Mouse (Mus musculus): ENCODE measurements around the gene Ggact. TPM values are rescaled to one million over a fixed set of nuclear protein-coding genes. Genes with fewer than 3 reads are reported as not detected.

The Ggact gene
- total RNA-seq, 1 experiment, result 13.6 TPM

DNA sequence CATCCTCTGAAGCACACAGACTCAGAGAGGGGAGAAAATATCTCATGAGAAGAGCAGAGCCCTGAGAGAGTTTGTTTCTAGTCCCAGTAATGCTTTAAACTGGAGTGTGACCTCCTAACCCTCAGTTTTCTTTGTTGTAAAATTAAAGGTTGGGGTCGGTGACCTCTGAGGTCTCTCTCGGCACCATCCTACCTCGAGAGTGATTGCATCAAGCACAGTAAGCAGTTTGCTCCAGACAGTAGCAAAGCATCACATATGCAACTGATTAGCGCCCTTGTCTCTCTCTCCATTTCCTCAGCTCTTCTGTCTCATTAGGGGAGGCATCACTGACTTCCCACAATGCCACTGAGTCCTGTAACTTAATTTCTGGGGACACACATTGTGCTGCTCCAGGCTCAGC lies 77.3 kb downstream of the Ggact start:
- no peaks in the 10 kb centered on the region for H3K9me3 ChIP-seq (ENCODE audit: control insufficient read depth, insufficient read depth, low read depth, low read length)
- no peak overlapping the region for H3K4me3 ChIP-seq (ENCODE audit: insufficient read depth in 1 of 2, low read depth in 1 of 2, low read length in 2 of 2, poor library complexity in 1 of 2, severe bottlenecking in 1 of 2)
- DNase-seq (ENCODE audit: low read depth, low spot score), result no peak
- no peak overlapping the region for H3K27ac ChIP-seq (ENCODE audit: insufficient read depth, low read depth, low read length, poor library complexity, severe bottlenecking)
- H3K4me1 ChIP-seq (ENCODE audit: control insufficient read depth in 2 of 2, insufficient read depth in 2 of 2, low read length in 2 of 2, poor library complexity in 1 of 2), result no peaks in the 10 kb centered on the region
- TF ChIP-seq ZC3H11A (IDR thresholded peaks at IDR 0.05; ENCODE audit: borderline replicate concordance, low read depth, low read length) (no peak), MAFK (IDR thresholded peaks at IDR 0.05; ENCODE audit: insufficient read depth, low read depth, low read length) (no peak)
- in situ Hi-C loops (cut with MboI; ENCODE audit: low sequenced_read_pairs in 2 of 2, unreplicated experiment in 2 of 2), result no loop called here
- H3K36me3 ChIP-seq (ENCODE audit: control insufficient read depth, insufficient read depth, low read length, poor library complexity, severe bottlenecking), result no peaks in the 10 kb centered on the region
- H3K9ac ChIP-seq (ENCODE audit: insufficient read depth, low read depth, low read length, poor library complexity, severe bottlenecking), result no peak overlapping the region

GRCm38 (mm10) chr14:122835487-122836190 lies 77.9 kb downstream of the Ggact start:
- in situ Hi-C loops (cut with MboI; ENCODE audit: low sequenced_read_pairs in 2 of 2, unreplicated experiment in 2 of 2), result no loop called here
- Histone ChIP-seq H3K36me3 (ENCODE audit: control insufficient read depth, insufficient read depth, low read length, poor library complexity, severe bottlenecking) (no peaks in the 10 kb centered on the region), H3K4me1 (ENCODE audit: control insufficient read depth in 2 of 2, insufficient read depth in 2 of 2, low read length in 2 of 2, poor library complexity in 1 of 2) (no peaks in the 10 kb centered on the region), H3K27ac (ENCODE audit: insufficient read depth, low read depth, low read length, poor library complexity, severe bottlenecking) (no peak overlapping the region), H3K9ac (ENCODE audit: insufficient read depth, low read depth, low read length, poor library complexity, severe bottlenecking) (no peak overlapping the region), H3K4me3 (ENCODE audit: insufficient read depth in 1 of 2, low read depth in 1 of 2, low read length in 2 of 2, poor library complexity in 1 of 2, severe bottlenecking in 1 of 2) (no peak overlapping the region), H3K9me3 (ENCODE audit: control insufficient read depth, insufficient read depth, low read depth, low read length) (no peaks in the 10 kb centered on the region)
- no peak for TF ChIP-seq HCFC1 (IDR thresholded peaks at IDR 0.05; ENCODE audit: borderline replicate concordance, insufficient read depth, low read length)
- TF ChIP-seq ZC3H11A (IDR thresholded peaks at IDR 0.05; ENCODE audit: borderline replicate concordance, low read depth, low read length), result no peak
- no peak for TF ChIP-seq CHD2 (IDR thresholded peaks at IDR 0.05; ENCODE audit: low read depth, low read length)
- TF ChIP-seq ZNF384 (IDR thresholded peaks at IDR 0.05; ENCODE audit: low read depth, low read length), result no peak
- TF ChIP-seq MAFK (IDR thresholded peaks at IDR 0.05; ENCODE audit: insufficient read depth, low read depth, low read length), result no peak
- no peak for DNase-seq (ENCODE audit: low read depth, low spot score)

GRCm38 (mm10) chr14:122834753-122835152 lies 78.8 kb downstream of the Ggact start:
- no peak overlapping the region for H3K9ac ChIP-seq (ENCODE audit: insufficient read depth, low read depth, low read length, poor library complexity, severe bottlenecking)
- H3K9me3 ChIP-seq (ENCODE audit: control insufficient read depth, insufficient read depth, low read depth, low read length), result no peaks in the 10 kb centered on the region
- H3K27ac ChIP-seq (ENCODE audit: insufficient read depth, low read depth, low read length, poor library complexity, severe bottlenecking), result no peak overlapping the region
- in situ Hi-C loops (cut with MboI; ENCODE audit: low sequenced_read_pairs in 2 of 2, unreplicated experiment in 2 of 2), result no loop called here
- no peak for DNase-seq (ENCODE audit: low read depth, low spot score)
- TF ChIP-seq HCFC1 (IDR thresholded peaks at IDR 0.05; ENCODE audit: borderline replicate concordance, insufficient read depth, low read length) (no peak), ZC3H11A (IDR thresholded peaks at IDR 0.05; ENCODE audit: borderline replicate concordance, low read depth, low read length) (no peak), MAFK (IDR thresholded peaks at IDR 0.05; ENCODE audit: insufficient read depth, low read depth, low read length) (no peak), ZNF384 (IDR thresholded peaks at IDR 0.05; ENCODE audit: low read depth, low read length) (no peak), CHD2 (IDR thresholded peaks at IDR 0.05; ENCODE audit: low read depth, low read length) (no peak)
- no peaks in the 10 kb centered on the region for H3K4me1 ChIP-seq (ENCODE audit: control insufficient read depth in 2 of 2, insufficient read depth in 2 of 2, low read length in 2 of 2, poor library complexity in 1 of 2)
- no peak overlapping the region for H3K4me3 ChIP-seq (ENCODE audit: insufficient read depth in 1 of 2, low read depth in 1 of 2, low read length in 2 of 2, poor library complexity in 1 of 2, severe bottlenecking in 1 of 2)
- no peaks in the 10 kb centered on the region for H3K36me3 ChIP-seq (ENCODE audit: control insufficient read depth, insufficient read depth, low read length, poor library complexity, severe bottlenecking)

DNA sequence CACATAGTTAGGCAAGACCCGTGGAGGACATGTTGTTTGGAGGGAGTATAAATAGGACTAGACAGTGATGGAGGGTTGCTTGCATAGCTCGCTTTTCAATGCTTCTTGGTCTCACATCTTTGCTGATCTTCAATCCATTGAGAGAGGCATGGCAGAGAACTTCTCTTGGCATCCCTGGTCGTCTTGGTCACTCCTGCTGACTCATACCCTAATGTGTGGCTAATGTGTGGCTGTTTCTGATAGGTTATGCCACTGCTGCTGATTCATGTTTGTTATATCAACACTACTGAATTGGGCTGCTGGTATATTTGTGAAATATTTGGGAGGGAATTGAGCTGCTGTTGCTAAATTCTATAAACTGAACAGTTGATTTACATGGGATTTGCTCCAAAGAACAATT lies 79.9 kb downstream of the Ggact start:
- no peak for DNase-seq (ENCODE audit: low read depth, low spot score)
- in situ Hi-C loops (cut with MboI; ENCODE audit: low sequenced_read_pairs in 2 of 2, unreplicated experiment in 2 of 2), result no loop called here
- Histone ChIP-seq H3K4me1 (ENCODE audit: control insufficient read depth in 2 of 2, insufficient read depth in 2 of 2, low read length in 2 of 2, poor library complexity in 1 of 2) (no peaks in the 10 kb centered on the region), H3K27ac (ENCODE audit: insufficient read depth, low read depth, low read length, poor library complexity, severe bottlenecking) (no peak overlapping the region), H3K9ac (ENCODE audit: insufficient read depth, low read depth, low read length, poor library complexity, severe bottlenecking) (no peak overlapping the region), H3K36me3 (ENCODE audit: control insufficient read depth, insufficient read depth, low read length, poor library complexity, severe bottlenecking) (no peaks in the 10 kb centered on the region), H3K9me3 (ENCODE audit: control insufficient read depth, insufficient read depth, low read depth, low read length) (no peaks in the 10 kb centered on the region), H3K4me3 (ENCODE audit: insufficient read depth in 1 of 2, low read depth in 1 of 2, low read length in 2 of 2, poor library complexity in 1 of 2, severe bottlenecking in 1 of 2) (no peak overlapping the region)
- TF ChIP-seq MAFK (IDR thresholded peaks at IDR 0.05; ENCODE audit: insufficient read depth, low read depth, low read length) (no peak), ZC3H11A (IDR thresholded peaks at IDR 0.05; ENCODE audit: borderline replicate concordance, low read depth, low read length) (no peak), ZNF384 (IDR thresholded peaks at IDR 0.05; ENCODE audit: low read depth, low read length) (no peak), HCFC1 (IDR thresholded peaks at IDR 0.05; ENCODE audit: borderline replicate concordance, insufficient read depth, low read length) (no peak), CHD2 (IDR thresholded peaks at IDR 0.05; ENCODE audit: low read depth, low read length) (no peak)

DNA sequence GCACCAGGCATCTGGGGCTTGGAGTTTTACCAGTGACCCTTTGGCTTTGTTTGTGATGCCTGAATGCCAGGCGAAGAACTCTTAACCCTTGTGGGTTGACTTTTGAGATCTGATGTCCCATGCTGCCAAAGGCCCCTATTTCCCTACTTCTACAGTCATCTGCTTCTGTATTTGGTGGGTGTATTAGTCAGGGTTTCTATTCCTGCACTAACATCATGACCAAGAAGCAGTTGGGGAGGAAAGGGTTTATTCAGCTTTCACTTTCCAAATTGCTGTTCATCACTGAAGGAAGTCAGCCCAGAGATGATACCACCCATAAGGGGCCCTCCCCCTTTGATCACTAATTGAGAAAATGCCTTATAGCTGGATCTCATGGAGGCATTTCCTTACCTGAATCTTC lies 83.1 kb downstream of the Ggact start:
- DNase-seq (ENCODE audit: low read depth, low spot score), result no peak
- H3K36me3 ChIP-seq (ENCODE audit: control insufficient read depth, insufficient read depth, low read length, poor library complexity, severe bottlenecking), result no peaks in the 10 kb centered on the region
- H3K9ac ChIP-seq (ENCODE audit: insufficient read depth, low read depth, low read length, poor library complexity, severe bottlenecking), result no peak overlapping the region
- H3K4me3 ChIP-seq (ENCODE audit: insufficient read depth in 1 of 2, low read depth in 1 of 2, low read length in 2 of 2, poor library complexity in 1 of 2, severe bottlenecking in 1 of 2), result no peak overlapping the region
- no peak overlapping the region for H3K27ac ChIP-seq (ENCODE audit: insufficient read depth, low read depth, low read length, poor library complexity, severe bottlenecking)
- TF ChIP-seq MAFK (IDR thresholded peaks at IDR 0.05; ENCODE audit: insufficient read depth, low read depth, low read length) (no peak), ZC3H11A (IDR thresholded peaks at IDR 0.05; ENCODE audit: borderline replicate concordance, low read depth, low read length) (no peak), CHD2 (IDR thresholded peaks at IDR 0.05; ENCODE audit: low read depth, low read length) (no peak), HCFC1 (IDR thresholded peaks at IDR 0.05; ENCODE audit: borderline replicate concordance, insufficient read depth, low read length) (no peak), ZNF384 (IDR thresholded peaks at IDR 0.05; ENCODE audit: low read depth, low read length) (no peak)
- H3K9me3 ChIP-seq (ENCODE audit: control insufficient read depth, insufficient read depth, low read depth, low read length), result no peaks in the 10 kb centered on the region
- H3K4me1 ChIP-seq (ENCODE audit: control insufficient read depth in 2 of 2, insufficient read depth in 2 of 2, low read length in 2 of 2, poor library complexity in 1 of 2), result no peaks in the 10 kb centered on the region
- in situ Hi-C loops (cut with MboI; ENCODE audit: low sequenced_read_pairs in 2 of 2, unreplicated experiment in 2 of 2), result no loop called here

Data from ES-E14 (cell line).